Mouse (Mus musculus) adrenal gland, postnatal 25 days (tissue): ENCODE data around the gene Erfe. TPM values are rescaled to one million over a fixed set of nuclear protein-coding genes. Genes with fewer than 3 reads are reported as not detected.

Experiments
- DNase-seq: peaks from one replicate; pipeline ENCODE4 v3.0.0; 2021; ENCODE audit warnings: mixed read lengths
- total RNA-seq: library from RNA; stranded (reverse); gene quantifications from 2 replicates; pipeline ENCODE4 v1.2.3, GENCODE M21; 2021

The Erfe gene
- total RNA-seq, 1 experiment from 2014 or later, result 2.7 TPM

GRCm38 (mm10) chr1:91373414-91373835 is 7.2 kb downstream of the Erfe start:
- DNase-seq, result no peak

- DNase-seq, result peak; percentile 76
These were observed 14.3 kb downstream of the Erfe start for GRCm38 (mm10) chr1:91380453-91381090.

GRCm38 (mm10) chr1:91381091-91381471 is 14.9 kb downstream of the Erfe start:
- DNase-seq, result no peak

- DNase-seq, result no peak
These were observed 24.1 kb downstream of the Erfe start for GRCm38 (mm10) chr1:91390369-91390768.

- no peak for DNase-seq
These were observed 31.7 kb downstream of the Erfe start for GRCm38 (mm10) chr1:91397927-91398259.

- DNase-seq, result peak; percentile 86
These were observed 32.2 kb downstream of the Erfe start, which contains the start of gene Ilkap for GRCm38 (mm10) chr1:91398260-91399062. TSS of gene Ilkap (minus strand) at chr1:91398815.

- DNase-seq, result no peak
These were observed 38.7 kb downstream of the Erfe start for GRCm38 (mm10) chr1:91404976-91405375.

- no peak for DNase-seq
These were observed 39.4 kb downstream of the Erfe start for GRCm38 (mm10) chr1:91405406-91406169.

- no peak for DNase-seq
These were observed 41.6 kb downstream of the Erfe start for GRCm38 (mm10) chr1:91407819-91408218.

GRCm38 (mm10) chr1:91411631-91412285 is 45.5 kb downstream of the Erfe start:
- DNase-seq, result no peak

GRCm38 (mm10) chr1:91412286-91413029 is 46.2 kb downstream of the Erfe start:
- DNase-seq, result peak; percentile 52

- peak; percentile 95 for DNase-seq
These were observed 46.8 kb downstream of the Erfe start for GRCm38 (mm10) chr1:91413030-91413506.

- no peak for DNase-seq
These were observed 47.3 kb downstream of the Erfe start for GRCm38 (mm10) chr1:91413536-91413897.

GRCm38 (mm10) chr1:91413898-91414594 is 47.8 kb downstream of the Erfe start, which contains the start of gene Hes6:
TSS of gene Hes6 (minus strand) at chr1:91414038.
- peak; percentile 78 for DNase-seq

- DNase-seq, result no peak
These were observed 48.7 kb downstream of the Erfe start for GRCm38 (mm10) chr1:91414903-91415302.

- DNase-seq, result no peak
These were observed 49.1 kb downstream of the Erfe start for GRCm38 (mm10) chr1:91415311-91415710.

- no peak for DNase-seq
These were observed 51.8 kb downstream of the Erfe start for GRCm38 (mm10) chr1:91417991-91418390.

GRCm38 (mm10) chr1:91419862-91420600 is 53.8 kb downstream of the Erfe start:
- peak; percentile 61 for DNase-seq

GRCm38 (mm10) chr1:91420601-91421065 is 54.4 kb downstream of the Erfe start:
- no peak for DNase-seq
